Mouse (Mus musculus): ENCODE measurements around the gene Gid8. TPM values are rescaled to one million over a fixed set of nuclear protein-coding genes. Genes with fewer than 3 reads are reported as not detected.

Gid8 gene
- 32.2 TPM for polyA plus RNA-seq (2014; fragmentation: Illumina TruSeq; extraction: RNeasy Lipid Tissue Mini Kit (QIAGEN cat#74804); ENCODE audit: insufficient read depth, low read depth, low replicate concordance)

GRCm38 (mm10) chr2:180709923-180710272 is at the start of gene Gid8, which contains the start of gene Dido1:
Gid8 (plus strand) TSS chr2:180710117.
Dido1 (minus strand) TSS chr2:180709999.

DNA sequence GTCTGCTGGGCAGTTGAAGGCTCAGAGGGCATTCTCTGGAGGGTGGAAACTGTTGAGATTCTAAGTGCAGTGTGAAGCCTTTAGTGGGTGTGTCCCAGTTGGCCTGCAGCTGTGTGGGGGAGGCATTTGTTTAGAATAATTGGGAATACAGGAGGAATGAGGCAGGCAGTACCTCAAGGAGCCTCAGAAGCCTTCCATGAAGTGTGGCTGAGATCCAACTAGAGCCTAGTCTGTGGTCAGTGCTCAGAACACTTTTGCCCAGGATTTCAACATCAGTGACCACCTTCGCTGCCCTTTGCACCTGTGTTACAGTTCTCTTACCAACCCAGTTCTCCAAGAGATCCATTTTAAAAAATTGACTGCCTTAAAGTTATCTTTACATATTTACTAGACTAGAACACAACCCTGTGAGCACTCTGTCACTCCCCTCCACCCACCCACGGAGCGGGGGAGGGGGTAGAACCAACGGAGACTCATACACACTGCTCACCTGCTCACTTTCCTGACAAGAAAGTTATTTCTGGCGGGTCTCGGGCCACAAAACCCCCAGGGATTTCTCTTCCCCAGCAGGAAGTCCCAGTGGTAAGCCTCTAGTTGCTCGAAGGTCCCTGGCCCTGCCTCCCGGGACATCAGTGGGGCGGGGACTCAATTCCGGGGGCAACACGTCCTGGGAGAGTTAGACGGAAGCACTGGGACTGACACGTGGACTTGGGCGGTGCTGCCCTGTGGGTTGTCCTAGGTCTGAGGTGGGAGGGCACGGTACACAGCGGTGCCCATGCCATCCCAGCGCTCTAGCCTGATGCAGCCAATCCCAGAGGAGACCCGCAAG is 14.9 kb downstream of the Gid8 start, which contains the start of gene Slc17a9:
Gene Slc17a9 (plus strand): TSS at position 679 of the 829 bp plus-strand sequence.

Other genes with a start within 250 kb of the Gid8 start
- gene Ntsr1, start 210.1 kb upstream of the Gid8 start, polyA plus RNA-seq (2014; fragmentation: Illumina TruSeq; extraction: RNeasy Lipid Tissue Mini Kit (QIAGEN cat#74804); ENCODE audit: insufficient read depth, low read depth, low replicate concordance), result not detected
- 13.8 TPM for gene Mrgbp, start 128.8 kb upstream of the Gid8 start, polyA plus RNA-seq (2014; fragmentation: Illumina TruSeq; extraction: RNeasy Lipid Tissue Mini Kit (QIAGEN cat#74804); ENCODE audit: insufficient read depth, low read depth, low replicate concordance)
- gene Ogfr, start 120.9 kb upstream of the Gid8 start, polyA plus RNA-seq (2014; fragmentation: Illumina TruSeq; extraction: RNeasy Lipid Tissue Mini Kit (QIAGEN cat#74804); ENCODE audit: insufficient read depth, low read depth, low replicate concordance), result 37.8 TPM
- 1.1 TPM for gene Col9a3, start 112.3 kb upstream of the Gid8 start, polyA plus RNA-seq (2014; fragmentation: Illumina TruSeq; extraction: RNeasy Lipid Tissue Mini Kit (QIAGEN cat#74804); ENCODE audit: insufficient read depth, low read depth, low replicate concordance)
- gene Tcfl5, start 67.4 kb upstream of the Gid8 start, polyA plus RNA-seq (2014; fragmentation: Illumina TruSeq; extraction: RNeasy Lipid Tissue Mini Kit (QIAGEN cat#74804); ENCODE audit: insufficient read depth, low read depth, low replicate concordance), result not detected
- 6.5 TPM for gene Dido1, start 118 bp upstream of the Gid8 start, polyA plus RNA-seq (2014; fragmentation: Illumina TruSeq; extraction: RNeasy Lipid Tissue Mini Kit (QIAGEN cat#74804); ENCODE audit: insufficient read depth, low read depth, low replicate concordance)
- 2.8 TPM for gene Slc17a9, start 15.1 kb downstream of the Gid8 start, polyA plus RNA-seq (2014; fragmentation: Illumina TruSeq; extraction: RNeasy Lipid Tissue Mini Kit (QIAGEN cat#74804); ENCODE audit: insufficient read depth, low read depth, low replicate concordance)
- gene Bhlhe23, start 66.8 kb downstream of the Gid8 start, polyA plus RNA-seq (2014; fragmentation: Illumina TruSeq; extraction: RNeasy Lipid Tissue Mini Kit (QIAGEN cat#74804); ENCODE audit: insufficient read depth, low read depth, low replicate concordance), result not detected
- gene Ythdf1, start 210.8 kb downstream of the Gid8 start, polyA plus RNA-seq (2014; fragmentation: Illumina TruSeq; extraction: RNeasy Lipid Tissue Mini Kit (QIAGEN cat#74804); ENCODE audit: insufficient read depth, low read depth, low replicate concordance), result 21.9 TPM
- not detected for gene Birc7, start 218.9 kb downstream of the Gid8 start, polyA plus RNA-seq (2014; fragmentation: Illumina TruSeq; extraction: RNeasy Lipid Tissue Mini Kit (QIAGEN cat#74804); ENCODE audit: insufficient read depth, low read depth, low replicate concordance)
- 70.8 TPM for gene Nkain4, start 244.6 kb downstream of the Gid8 start, polyA plus RNA-seq (2014; fragmentation: Illumina TruSeq; extraction: RNeasy Lipid Tissue Mini Kit (QIAGEN cat#74804); ENCODE audit: insufficient read depth, low read depth, low replicate concordance)

Data from lung, adult 10 weeks (tissue).